21 mouse cellular contexts compared by ENCODE assay signal in genomic region chr19:24058851-24059250, GRCm38 (mm10). TPM values are rescaled to one million over a fixed set of nuclear protein-coding genes. Genes with fewer than 3 reads are reported as not detected.
DNase-seq lines count a peak whose midpoint lies in the region; ATAC-seq and TF ChIP-seq lines count a peak whose summit lies in the region.
"Had no signal": no experiment of that assay in that cellular context is flagged by ENCODE, and none has a peak within 500 bp of the region (broad histone marks: within the 10 kb centered on the region; RNA-seq: fewer than 3 reads in every experiment).

No protein-coding gene starts in this region.

- no peak overlapping the region for H3K4me3 ChIP-seq in forebrain, embryonic 15.5 days
- no peak overlapping the region for H3K4me3 ChIP-seq in forebrain, embryonic 13.5 days
- no peak overlapping the region for H3K4me3 ChIP-seq in heart, embryonic 12.5 days
- H3K4me3 ChIP-seq in midbrain, embryonic 11.5 days (ENCODE audit: low read depth, low read length) = no peak overlapping the region
- H3K4me3 ChIP-seq in midbrain, embryonic 14.5 days (replicated peaks; ENCODE audit: low read depth, low read length) = no peak overlapping the region
- H3K4me3 ChIP-seq in heart, postnatal 0 days (ENCODE audit: low read depth, low read length) = no peak overlapping the region
- H3K4me3 ChIP-seq: hindbrain, embryonic 15.5 days; layer of hippocampus, adult 2 months; limb, embryonic 10.5 days; megakaryocyte, embryonic 14.5 days had no signal

- no peaks in the 10 kb centered on the region for H3K4me1 ChIP-seq in forebrain, embryonic 15.5 days
- no peaks in the 10 kb centered on the region for H3K4me1 ChIP-seq in forebrain, embryonic 13.5 days
- peaks cover 21% of the 10 kb centered on the region for H3K4me1 ChIP-seq in heart, embryonic 12.5 days (replicated peaks)
- H3K4me1 ChIP-seq in midbrain, embryonic 11.5 days (ENCODE audit: control insufficient read depth, insufficient read depth, low read length) = no peaks in the 10 kb centered on the region
- no peaks in the 10 kb centered on the region for H3K4me1 ChIP-seq in midbrain, embryonic 14.5 days (ENCODE audit: control insufficient read depth, insufficient read depth, low read length)
- peaks cover 23% of the 10 kb centered on the region for H3K4me1 ChIP-seq in heart, postnatal 0 days (ENCODE audit: control insufficient read depth, insufficient read depth)

- no peak; the same call in 1 of the 2 replicates for ATAC-seq in forebrain, embryonic 15.5 days (replicated peaks)
- no peak for ATAC-seq in forebrain, embryonic 13.5 days
- ATAC-seq in heart, embryonic 12.5 days (ENCODE audit: insufficient number of reproducible peaks, low FRiP score) = no peak
- ATAC-seq in midbrain, embryonic 11.5 days (ENCODE audit: low FRiP score) = no peak
- ATAC-seq in midbrain, embryonic 14.5 days (ENCODE audit: low FRiP score, low TSS enrichment) = no peak
- ATAC-seq in heart, postnatal 0 days (ENCODE audit: insufficient read depth, low read depth) = no peak
- ATAC-seq: intestine, postnatal 0 days had no signal

- 72% methylated on average over 8 of the region's 8 CpGs for WGBS in forebrain, embryonic 15.5 days
- 81% methylated on average over 8 of the region's 8 CpGs for whole genome bisulfite sequencing in forebrain, embryonic 13.5 days
- WGBS in heart, embryonic 12.5 days = 65% methylated on average over 8 of the region's 8 CpGs
- WGBS in midbrain, embryonic 11.5 days = 89% methylated on average over 8 of the region's 8 CpGs
- 89% methylated on average over 8 of the region's 8 CpGs for WGBS in midbrain, embryonic 14.5 days
- WGBS in heart, postnatal 0 days = 54% methylated on average over 8 of the region's 8 CpGs

- no peak for TF ChIP-seq CTCF in heart, postnatal 0 days (IDR thresholded peaks at IDR 0.05; ENCODE audit: low read depth)

- DNase-seq in heart, postnatal 36 days = no peak
- peak; percentile 19 for DNase-seq in midbrain, embryonic 11.5 days (ENCODE audit: low spot score, missing footprints)
- DNase-seq in midbrain, embryonic 14.5 days = no peak
- DNase-seq in heart, postnatal 0 days (ENCODE audit: low spot score) = peak; percentile 40
- no peak for DNase-seq in left cerebral cortex, postnatal 4 days
- DNase-seq: adrenal gland, postnatal 10 days; cerebellum, adult 2 months; gastrocnemius, postnatal 36 days; kidney, postnatal 10 days; lung, postnatal 10 days; thymus, postnatal 25 days had no signal

- TF ChIP-seq EP300 in heart, postnatal 0 days (IDR thresholded peaks at IDR 0.05; ENCODE audit: low read depth) = no peak

- H3K27ac ChIP-seq in forebrain, embryonic 15.5 days (replicated peaks) = peak overlapping the region; percentile 37; the same call in 1 of the 2 replicates
- no peak overlapping the region for H3K27ac ChIP-seq in forebrain, embryonic 13.5 days
- peak overlapping the region; percentile 44; the same call in 1 of the 2 replicates for H3K27ac ChIP-seq in heart, embryonic 12.5 days (ENCODE audit: poor library complexity, severe bottlenecking)
- no peak overlapping the region for H3K27ac ChIP-seq in midbrain, embryonic 11.5 days (ENCODE audit: low read depth, low read length)
- no peak overlapping the region for H3K27ac ChIP-seq in midbrain, embryonic 14.5 days (replicated peaks; ENCODE audit: low read depth, low read length)
- H3K27ac ChIP-seq in heart, postnatal 0 days (ENCODE audit: low read depth) = peak overlapping the region; percentile 84
- H3K27ac ChIP-seq: hindbrain, embryonic 15.5 days; layer of hippocampus, adult 2 months; limb, embryonic 10.5 days had no signal

- H3K27me3 ChIP-seq in forebrain, embryonic 15.5 days = no peaks in the 10 kb centered on the region
- no peaks in the 10 kb centered on the region for H3K27me3 ChIP-seq in forebrain, embryonic 13.5 days
- H3K27me3 ChIP-seq in heart, embryonic 12.5 days (replicated peaks) = no peaks in the 10 kb centered on the region
- no peaks in the 10 kb centered on the region for H3K27me3 ChIP-seq in midbrain, embryonic 11.5 days (ENCODE audit: control insufficient read depth, insufficient read depth, low read length)
- H3K27me3 ChIP-seq in midbrain, embryonic 14.5 days (ENCODE audit: control insufficient read depth, insufficient read depth, low read length) = no peaks in the 10 kb centered on the region
- no peaks in the 10 kb centered on the region for H3K27me3 ChIP-seq in heart, postnatal 0 days (ENCODE audit: control insufficient read depth, insufficient read depth, low read length)
- H3K27me3 ChIP-seq: hindbrain, embryonic 15.5 days had no signal

- H3K9me3 ChIP-seq in forebrain, embryonic 15.5 days = no peaks in the 10 kb centered on the region
- no peaks in the 10 kb centered on the region; the same call in 1 of the 2 replicates for H3K9me3 ChIP-seq in forebrain, embryonic 13.5 days (replicated peaks)
- peaks cover 5% of the 10 kb centered on the region; the same call in 1 of the 2 replicates for H3K9me3 ChIP-seq in heart, embryonic 12.5 days (replicated peaks)
- no peaks in the 10 kb centered on the region for H3K9me3 ChIP-seq in midbrain, embryonic 11.5 days (ENCODE audit: control insufficient read depth, low read length)
- no peaks in the 10 kb centered on the region for H3K9me3 ChIP-seq in midbrain, embryonic 14.5 days (ENCODE audit: control insufficient read depth, low read length)
- H3K9me3 ChIP-seq in heart, postnatal 0 days (replicated peaks; ENCODE audit: control insufficient read depth, low read length) = 0 out of 2 replicates have a peak, but pooled peaks cover 3% of the 10 kb centered on the region
- H3K9me3 ChIP-seq: hindbrain, embryonic 15.5 days; limb, embryonic 10.5 days had no signal

- intact Hi-C loops in heart, postnatal 36 days (cut with DNase I) = no loop called here
- intact Hi-C loops in left cerebral cortex, postnatal 4 days (cut with DNase I) = no loop called here

- no peak overlapping the region for H3K9ac ChIP-seq in forebrain, embryonic 15.5 days (replicated peaks)
- H3K9ac ChIP-seq in forebrain, embryonic 13.5 days = no peak overlapping the region
- H3K9ac ChIP-seq in heart, embryonic 12.5 days = no peak overlapping the region
- no peak overlapping the region for H3K9ac ChIP-seq in midbrain, embryonic 11.5 days (ENCODE audit: low read length)
- no peak overlapping the region for H3K9ac ChIP-seq in midbrain, embryonic 14.5 days (replicated peaks; ENCODE audit: low read length)
- H3K9ac ChIP-seq in heart, postnatal 0 days (replicated peaks; ENCODE audit: low read depth, low read length) = no peak overlapping the region
- H3K9ac ChIP-seq: hindbrain, embryonic 15.5 days had no signal

- H3K4me2 ChIP-seq in forebrain, embryonic 15.5 days (replicated peaks) = no peak overlapping the region
- H3K4me2 ChIP-seq in forebrain, embryonic 13.5 days = no peak overlapping the region
- no peak overlapping the region for H3K4me2 ChIP-seq in heart, embryonic 12.5 days
- no peak overlapping the region for H3K4me2 ChIP-seq in midbrain, embryonic 11.5 days
- H3K4me2 ChIP-seq in midbrain, embryonic 14.5 days (ENCODE audit: low read length) = no peak overlapping the region
- H3K4me2 ChIP-seq in heart, postnatal 0 days (ENCODE audit: low read depth, low read length) = no peak overlapping the region
- H3K4me2 ChIP-seq: hindbrain, embryonic 15.5 days; liver, embryonic 11.5 days had no signal

- H3K36me3 ChIP-seq in forebrain, embryonic 15.5 days = no peaks in the 10 kb centered on the region
- H3K36me3 ChIP-seq in forebrain, embryonic 13.5 days (ENCODE audit: poor library complexity, severe bottlenecking) = no peaks in the 10 kb centered on the region
- no peaks in the 10 kb centered on the region for H3K36me3 ChIP-seq in heart, embryonic 12.5 days
- H3K36me3 ChIP-seq in midbrain, embryonic 11.5 days (ENCODE audit: control insufficient read depth, insufficient read depth, low read length) = no peaks in the 10 kb centered on the region
- H3K36me3 ChIP-seq in midbrain, embryonic 14.5 days (ENCODE audit: control insufficient read depth, insufficient read depth, low read length) = no peaks in the 10 kb centered on the region
- no peaks in the 10 kb centered on the region for H3K36me3 ChIP-seq in heart, postnatal 0 days (replicated peaks; ENCODE audit: control insufficient read depth, insufficient read depth, low read length)
- H3K36me3 ChIP-seq: hindbrain, embryonic 15.5 days; limb, embryonic 10.5 days had no signal

RNA-seq across cellular contexts. Expression of gene Fam189a2, which starts 28.0 kb away (rescaled TPM):
- polyA plus RNA-seq in forebrain, embryonic 15.5 days (2015; fragmentation: Nextera tagmentation; extraction: Ambion mirVana) = 0.48 and 0.57 TPM in 2 replicates
- polyA plus RNA-seq in forebrain, embryonic 13.5 days (2015; fragmentation: Nextera tagmentation; extraction: Ambion mirVana) = 0.35 and 0.47 TPM in 2 replicates
- polyA plus RNA-seq in heart, embryonic 12.5 days (2016; fragmentation: Nextera tagmentation; extraction: Ambion mirVana) = 4.6 and 4.8 TPM in 2 replicates
- 10 to 100 TPM; 55.8 to 62.4 TPM for total RNA-seq in heart, postnatal 36 days (2021)
- polyA plus RNA-seq in midbrain, embryonic 11.5 days (2014; fragmentation: Nextera tagmentation; extraction: Ambion mirVana) = 2.6 and 2.8 TPM in 2 replicates
- polyA plus RNA-seq in midbrain, embryonic 14.5 days (2014; fragmentation: Nextera tagmentation; extraction: Ambion mirVana) = 3.0 and 3.5 TPM in 2 replicates
- 98.9 and 100 TPM in 2 replicates for total RNA-seq in heart, postnatal 0 days (2014; rRNA removed; ENCODE audit: low replicate concordance)
- 7.7 and 8.3 TPM in 2 replicates for polyA plus RNA-seq in heart, postnatal 0 days (2015; fragmentation: Nextera tagmentation; extraction: Ambion mirVana)
- 10 to 100 TPM; 13.2 to 13.5 TPM for total RNA-seq in left cerebral cortex, postnatal 4 days (2021)
- total RNA-seq: monocyte, adult 5-6 weeks had no signal

Comparison
In these comparisons a context has a peak if more than half of its experiments do, and no peak if none do; other contexts are left out.
1. H3K27ac ChIP-seq: peak in forebrain, embryonic 15.5 days (single experiment), heart, embryonic 12.5 days (single experiment) and heart, postnatal 0 days (single experiment); none in forebrain, embryonic 13.5 days (single experiment), midbrain, embryonic 11.5 days (single experiment) and midbrain, embryonic 14.5 days (single experiment).
2. DNase-seq: peak in midbrain, embryonic 11.5 days (single experiment) and heart, postnatal 0 days (single experiment); none in heart, postnatal 36 days (0 of 2), midbrain, embryonic 14.5 days (single experiment) and left cerebral cortex, postnatal 4 days (single experiment).